Mouse (Mus musculus): Measurements from ENCODE around the gene Car3. TPM values are rescaled to one million over a fixed set of nuclear protein-coding genes. Genes with fewer than 3 reads are reported as not detected.

Gene Car3
- polyA plus RNA-seq, 1 experiment from 2014 or later = 22.3 TPM

DNA sequence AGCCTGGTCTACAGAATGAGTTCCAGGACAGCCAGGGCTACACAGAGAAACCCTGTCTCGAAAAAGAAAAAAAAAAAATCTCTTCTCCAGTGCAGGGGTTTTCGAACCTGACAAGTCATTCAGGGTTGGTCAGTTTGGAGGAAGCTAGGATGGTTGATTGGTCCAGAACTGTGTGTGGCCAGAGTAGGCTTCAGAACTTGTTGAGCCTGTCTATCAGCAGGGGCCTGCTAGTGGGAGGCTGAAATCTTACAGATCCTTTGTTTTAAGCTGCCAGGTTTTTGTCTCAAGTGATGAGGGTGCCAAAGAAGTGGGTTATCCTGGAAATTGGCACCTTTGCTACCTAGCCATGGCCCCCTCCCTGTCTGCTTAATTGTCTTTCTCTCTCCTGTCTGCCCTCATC lies 25.8 kb downstream of the Car3 start:
- Histone ChIP-seq H3K9me3 (ENCODE audit: control insufficient read depth, low read length) (no peaks in the 10 kb centered on the region), H3K4me1 (ENCODE audit: control insufficient read depth, insufficient read depth, low read length) (no peaks in the 10 kb centered on the region), H3K4me3 (ENCODE audit: low read depth, low read length) (no peak overlapping the region), H3K27ac (ENCODE audit: low read depth, low read length) (no peak overlapping the region), H3K27me3 (ENCODE audit: control insufficient read depth, insufficient read depth, low read length) (no peaks in the 10 kb centered on the region), H3K36me3 (ENCODE audit: control insufficient read depth, insufficient read depth, low read length) (no peaks in the 10 kb centered on the region), H3K9ac (ENCODE audit: low read length) (no peak overlapping the region), H3K4me2 (ENCODE audit: low read depth) (no peak overlapping the region)
- 84% methylated on average over 2 of the region's 2 CpGs for WGBS
- DNase-seq (ENCODE audit: low spot score) (no peak), ATAC-seq (ENCODE audit: insufficient read depth, low FRiP score, low TSS enrichment) (no peak)

DNA sequence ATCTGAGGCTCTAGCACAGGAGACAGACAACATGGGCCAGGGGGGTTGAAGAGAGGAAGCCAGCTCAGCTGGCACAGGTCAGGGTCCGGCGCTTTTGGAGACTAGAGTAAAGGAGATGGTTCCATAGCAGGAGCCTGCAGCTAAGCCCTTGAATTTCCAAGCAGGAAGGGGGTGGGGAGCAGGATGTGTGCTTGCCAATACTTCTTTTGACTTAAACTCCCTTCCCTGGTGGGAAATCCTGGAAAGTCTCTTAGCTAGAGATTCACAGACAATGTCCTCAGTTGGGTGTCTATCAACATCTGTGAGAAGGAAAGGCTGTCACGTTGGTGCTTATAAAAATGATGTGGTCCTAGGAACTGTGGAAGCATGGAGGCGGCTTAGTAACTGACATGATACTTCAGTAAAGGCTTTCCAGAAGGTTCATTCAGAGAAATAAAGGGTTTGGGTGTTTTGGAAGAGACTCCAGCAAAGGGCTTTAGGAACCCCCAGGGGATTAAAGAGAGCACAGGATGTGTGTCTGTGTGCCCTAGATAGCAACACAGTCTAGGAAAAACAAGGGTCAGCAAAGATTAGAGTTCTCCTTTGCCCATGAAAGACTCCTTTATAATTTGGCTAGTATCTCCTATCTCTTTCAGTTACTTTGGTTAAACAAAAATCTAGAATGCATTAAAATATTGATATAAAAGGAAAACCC lies 26.6 kb downstream of the Car3 start:
- DNase-seq (ENCODE audit: low spot score) = no peak
- Histone ChIP-seq H3K4me3 (ENCODE audit: low read depth, low read length) (no peak overlapping the region), H3K36me3 (ENCODE audit: control insufficient read depth, insufficient read depth, low read length) (no peaks in the 10 kb centered on the region), H3K4me1 (ENCODE audit: control insufficient read depth, insufficient read depth, low read length) (no peaks in the 10 kb centered on the region), H3K9me3 (ENCODE audit: control insufficient read depth, low read length) (no peaks in the 10 kb centered on the region), H3K27ac (ENCODE audit: low read depth, low read length) (no peak overlapping the region), H3K27me3 (ENCODE audit: control insufficient read depth, insufficient read depth, low read length) (no peaks in the 10 kb centered on the region), H3K4me2 (ENCODE audit: low read depth) (no peak overlapping the region), H3K9ac (ENCODE audit: low read length) (no peak overlapping the region)
- 63% methylated on average over 4 of the region's 4 CpGs for WGBS
- ATAC-seq (ENCODE audit: insufficient read depth, low FRiP score, low TSS enrichment) = no peak

DNA sequence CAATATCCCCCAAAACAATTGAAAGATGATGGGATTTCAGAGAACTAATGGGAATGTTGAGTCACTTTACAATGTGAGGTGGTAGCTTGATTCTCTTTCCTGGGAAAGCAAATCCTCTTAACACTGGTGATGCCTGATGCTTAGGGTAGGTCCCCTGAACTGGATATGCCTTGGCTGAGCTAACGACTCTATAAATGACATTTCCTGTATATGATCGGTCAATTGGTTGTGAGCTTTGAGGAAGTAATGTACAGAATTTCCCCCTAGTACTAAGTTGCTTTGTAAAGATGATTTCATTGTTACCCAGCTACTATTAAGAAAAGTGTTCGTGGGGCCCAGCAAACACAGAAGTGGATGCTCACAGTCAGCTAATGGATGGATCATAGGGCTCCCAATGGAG lies 29.7 kb downstream of the Car3 start:
- Histone ChIP-seq H3K4me1 (ENCODE audit: control insufficient read depth, insufficient read depth, low read length) (no peaks in the 10 kb centered on the region), H3K27ac (ENCODE audit: low read depth, low read length) (no peak overlapping the region), H3K27me3 (ENCODE audit: control insufficient read depth, insufficient read depth, low read length) (no peaks in the 10 kb centered on the region), H3K4me2 (ENCODE audit: low read depth) (no peak overlapping the region), H3K9ac (ENCODE audit: low read length) (no peak overlapping the region), H3K4me3 (ENCODE audit: low read depth, low read length) (no peak overlapping the region), H3K36me3 (ENCODE audit: control insufficient read depth, insufficient read depth, low read length) (no peaks in the 10 kb centered on the region), H3K9me3 (ENCODE audit: control insufficient read depth, low read length) (no peaks in the 10 kb centered on the region)
- 91% methylated on average over 3 of the region's 3 CpGs for WGBS
- DNase-seq (ENCODE audit: low spot score) (no peak), ATAC-seq (ENCODE audit: insufficient read depth, low FRiP score, low TSS enrichment) (no peak)

DNA sequence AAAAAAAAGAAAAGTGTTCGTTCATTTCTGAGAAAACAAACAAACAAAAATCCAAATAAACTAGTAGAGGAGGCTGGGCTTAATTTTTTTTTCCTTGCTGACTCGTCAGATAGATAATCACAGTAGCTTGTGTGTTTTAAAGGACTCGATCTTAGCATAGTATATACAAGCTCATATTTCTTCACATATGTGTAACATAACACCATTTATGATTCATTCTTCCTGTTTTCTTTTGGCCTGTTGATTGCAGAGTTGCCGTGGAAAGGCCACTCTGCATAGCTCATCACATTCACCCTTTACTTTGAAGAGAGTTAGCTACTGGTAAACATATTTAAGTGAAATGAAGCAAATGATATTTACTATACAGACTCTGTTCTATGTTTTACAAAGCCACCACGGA lies 30.4 kb downstream of the Car3 start:
- 80% methylated on average over 5 of the region's 5 CpGs for WGBS
- Histone ChIP-seq H3K9ac (ENCODE audit: low read length) (no peak overlapping the region), H3K4me2 (ENCODE audit: low read depth) (no peak overlapping the region), H3K4me3 (ENCODE audit: low read depth, low read length) (no peak overlapping the region), H3K9me3 (ENCODE audit: control insufficient read depth, low read length) (no peaks in the 10 kb centered on the region), H3K27ac (ENCODE audit: low read depth, low read length) (no peak overlapping the region), H3K27me3 (ENCODE audit: control insufficient read depth, insufficient read depth, low read length) (no peaks in the 10 kb centered on the region), H3K36me3 (ENCODE audit: control insufficient read depth, insufficient read depth, low read length) (no peaks in the 10 kb centered on the region), H3K4me1 (ENCODE audit: control insufficient read depth, insufficient read depth, low read length) (no peaks in the 10 kb centered on the region)
- ATAC-seq (ENCODE audit: insufficient read depth, low FRiP score, low TSS enrichment) = no peak
- no peak for DNase-seq (ENCODE audit: low spot score)

GRCm38 (mm10) chr3:14895333-14895732 lies 32.0 kb downstream of the Car3 start:
- H3K27ac ChIP-seq (ENCODE audit: low read depth, low read length) = no peak overlapping the region
- no peak overlapping the region for H3K9ac ChIP-seq (ENCODE audit: low read length)
- no peaks in the 10 kb centered on the region for H3K27me3 ChIP-seq (ENCODE audit: control insufficient read depth, insufficient read depth, low read length)
- no peak overlapping the region for H3K4me2 ChIP-seq (ENCODE audit: low read depth)
- H3K36me3 ChIP-seq (ENCODE audit: control insufficient read depth, insufficient read depth, low read length) = no peaks in the 10 kb centered on the region
- no peaks in the 10 kb centered on the region for H3K9me3 ChIP-seq (ENCODE audit: control insufficient read depth, low read length)
- no peak overlapping the region for H3K4me3 ChIP-seq (ENCODE audit: low read depth, low read length)
- H3K4me1 ChIP-seq (ENCODE audit: control insufficient read depth, insufficient read depth, low read length) = no peaks in the 10 kb centered on the region
- ATAC-seq (ENCODE audit: insufficient read depth, low FRiP score, low TSS enrichment) (no peak), DNase-seq (ENCODE audit: low spot score) (no peak)
- 97% methylated on average over 3 of the region's 3 CpGs for WGBS

DNA sequence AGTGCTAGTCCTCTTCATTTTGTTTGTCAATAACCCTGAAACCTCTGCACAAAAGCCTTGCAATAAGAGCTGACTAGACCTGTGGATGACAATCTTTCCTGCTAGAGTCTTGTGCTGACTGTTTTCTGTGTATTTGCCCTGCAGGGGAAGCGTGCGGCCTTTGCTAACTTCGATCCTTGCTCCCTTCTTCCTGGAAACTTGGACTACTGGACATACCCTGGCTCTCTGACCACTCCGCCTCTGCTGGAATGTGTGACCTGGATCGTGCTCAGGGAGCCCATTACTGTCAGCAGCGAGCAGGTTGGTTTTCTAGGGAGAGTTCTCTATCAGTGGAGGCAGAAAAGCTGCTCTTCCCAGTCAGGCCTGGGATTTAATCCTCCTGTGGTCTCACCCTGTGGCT lies 34.5 kb downstream of the Car3 start:
- no peaks in the 10 kb centered on the region for H3K36me3 ChIP-seq (ENCODE audit: control insufficient read depth, insufficient read depth, low read length)
- no peak for DNase-seq (ENCODE audit: low spot score)
- no peak overlapping the region for H3K4me2 ChIP-seq (ENCODE audit: low read depth)
- WGBS = 79% methylated on average over 6 of the region's 6 CpGs
- H3K4me1 ChIP-seq (ENCODE audit: control insufficient read depth, insufficient read depth, low read length) = no peaks in the 10 kb centered on the region
- H3K27ac ChIP-seq (ENCODE audit: low read depth, low read length) = no peak overlapping the region
- H3K9me3 ChIP-seq (ENCODE audit: control insufficient read depth, low read length) = no peaks in the 10 kb centered on the region
- H3K27me3 ChIP-seq (ENCODE audit: control insufficient read depth, insufficient read depth, low read length) = no peaks in the 10 kb centered on the region
- H3K4me3 ChIP-seq (ENCODE audit: low read depth, low read length) = no peak overlapping the region
- no peak overlapping the region for H3K9ac ChIP-seq (ENCODE audit: low read length)
- no peak for ATAC-seq (ENCODE audit: insufficient read depth, low FRiP score, low TSS enrichment)

- DNase-seq (ENCODE audit: low spot score) (no peak), ATAC-seq (ENCODE audit: insufficient read depth, low FRiP score, low TSS enrichment) (no peak)
- no peak overlapping the region for H3K4me2 ChIP-seq (ENCODE audit: low read depth)
- H3K36me3 ChIP-seq (ENCODE audit: control insufficient read depth, insufficient read depth, low read length) = no peaks in the 10 kb centered on the region
- no peak overlapping the region for H3K4me3 ChIP-seq (ENCODE audit: low read depth, low read length)
- H3K27me3 ChIP-seq (ENCODE audit: control insufficient read depth, insufficient read depth, low read length) = no peaks in the 10 kb centered on the region
- H3K27ac ChIP-seq (ENCODE audit: low read depth, low read length) = no peak overlapping the region
- H3K9me3 ChIP-seq (ENCODE audit: control insufficient read depth, low read length) = no peaks in the 10 kb centered on the region
- H3K4me1 ChIP-seq (ENCODE audit: control insufficient read depth, insufficient read depth, low read length) = no peaks in the 10 kb centered on the region
- no peak overlapping the region for H3K9ac ChIP-seq (ENCODE audit: low read length)
- 90% methylated on average over 3 of the region's 3 CpGs for WGBS
These were observed 40.1 kb downstream of the Car3 start for GRCm38 (mm10) chr3:14903380-14903779.

DNA sequence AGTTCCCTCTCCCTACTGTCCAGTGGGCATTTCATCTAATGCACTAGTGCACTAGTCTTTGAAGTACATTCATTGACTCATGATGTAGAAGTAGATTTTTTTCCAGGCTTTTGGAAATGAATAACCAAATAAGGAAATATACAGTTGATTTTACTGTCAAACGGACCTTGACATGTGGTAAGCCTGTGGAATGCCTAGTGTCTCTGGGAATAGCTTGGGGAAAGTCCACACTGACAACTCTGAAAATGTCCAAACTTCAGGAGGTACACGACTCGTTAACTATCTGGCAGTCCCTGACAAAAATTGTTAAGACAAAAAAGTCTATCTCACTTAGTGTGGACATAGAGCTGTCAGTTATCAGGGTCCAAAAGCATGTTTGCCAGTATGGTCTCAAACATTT lies 40.9 kb downstream of the Car3 start:
- no peak overlapping the region for H3K9ac ChIP-seq (ENCODE audit: low read length)
- H3K27me3 ChIP-seq (ENCODE audit: control insufficient read depth, insufficient read depth, low read length) = no peaks in the 10 kb centered on the region
- DNase-seq (ENCODE audit: low spot score) = no peak
- H3K4me2 ChIP-seq (ENCODE audit: low read depth) = no peak overlapping the region
- 83% methylated on average over 3 of the region's 3 CpGs for WGBS
- no peaks in the 10 kb centered on the region for H3K9me3 ChIP-seq (ENCODE audit: control insufficient read depth, low read length)
- H3K4me1 ChIP-seq (ENCODE audit: control insufficient read depth, insufficient read depth, low read length) = no peaks in the 10 kb centered on the region
- ATAC-seq (ENCODE audit: insufficient read depth, low FRiP score, low TSS enrichment) = no peak
- H3K36me3 ChIP-seq (ENCODE audit: control insufficient read depth, insufficient read depth, low read length) = no peaks in the 10 kb centered on the region
- H3K4me3 ChIP-seq (ENCODE audit: low read depth, low read length) = no peak overlapping the region
- no peak overlapping the region for H3K27ac ChIP-seq (ENCODE audit: low read depth, low read length)

GRCm38 (mm10) chr3:14907271-14907670 lies 44.0 kb downstream of the Car3 start:
- no peak overlapping the region for H3K27ac ChIP-seq (ENCODE audit: low read depth, low read length)
- no peak overlapping the region for H3K4me2 ChIP-seq (ENCODE audit: low read depth)
- H3K36me3 ChIP-seq (ENCODE audit: control insufficient read depth, insufficient read depth, low read length) = no peaks in the 10 kb centered on the region
- ATAC-seq (ENCODE audit: insufficient read depth, low FRiP score, low TSS enrichment) (no peak), DNase-seq (ENCODE audit: low spot score) (no peak)
- 21% methylated on average over 1 of the region's 1 CpGs for WGBS
- H3K9ac ChIP-seq (ENCODE audit: low read length) = no peak overlapping the region
- H3K4me1 ChIP-seq (ENCODE audit: control insufficient read depth, insufficient read depth, low read length) = no peaks in the 10 kb centered on the region
- H3K4me3 ChIP-seq (ENCODE audit: low read depth, low read length) = no peak overlapping the region
- H3K9me3 ChIP-seq (ENCODE audit: control insufficient read depth, low read length) = no peaks in the 10 kb centered on the region
- no peaks in the 10 kb centered on the region for H3K27me3 ChIP-seq (ENCODE audit: control insufficient read depth, insufficient read depth, low read length)
